Mouse (Mus musculus) cortical plate, adult 2 months (tissue): ENCODE measurements around the gene Adamts14. TPM values are rescaled to one million over a fixed set of nuclear protein-coding genes. Genes with fewer than 3 reads are reported as not detected.

Experiments used
- H3K27ac ChIP-seq: fragments of 200-500 bp; 2 replicates; pipeline ENCODE4 v1.5.1; 2012; ENCODE audit warnings: low read length, control low read depth, inconsistent platforms; ENCODE audit not compliant: insufficient read depth
- H3K4me1 ChIP-seq: fragments of 200-500 bp; 2 replicates; pipeline ENCODE4 v1.6.1; 2011; ENCODE audit warnings: low read length; ENCODE audit not compliant: control insufficient read depth, insufficient read depth
- H3K4me3 ChIP-seq: fragments of 200-500 bp; 2 replicates; pipeline ENCODE4 v1.5.1; 2011; ENCODE audit warnings: mild to moderate bottlenecking, low read length, control low read depth; ENCODE audit not compliant: insufficient read depth
- CTCF ChIP-seq: fragments of 200-500 bp; IDR thresholded peaks from 2 replicates; pipeline ENCODE4 v1.5.1; 2011; ENCODE audit warnings: mild to moderate bottlenecking, control low read depth, low read length; ENCODE audit not compliant: insufficient read depth; ENCODE audit errors: extremely low read depth
- POLR2A ChIP-seq: fragments of 200-500 bp; IDR thresholded peaks from 2 replicates; pipeline ENCODE4 v1.6.1; 2011; ENCODE audit warnings: mild to moderate bottlenecking, low read length, control low read depth; ENCODE audit not compliant: insufficient read depth; ENCODE audit errors: extremely low read depth
- polyA plus RNA-seq: library from polyadenylated mRNA; depleted of rRNA; stranded (reverse); fragments of >200 nt; gene quantifications from 2 replicates; pipeline ENCODE4 v1.2.3, GENCODE M21; 2012; rRNA removed

Adamts14 gene
- polyA plus RNA-seq = 0.23 and 0.29 TPM in 2 replicates

- no peak within 1 kb of the TSS for H3K27ac ChIP-seq
- no peak within 1 kb of the TSS for H3K4me3 ChIP-seq
Observed at GRCm38 (mm10) chr10:61273081-61273843, at the start of gene Adamts14. Gene Adamts14 (minus strand): TSS chr10:61273438.

GRCm38 (mm10) chr10:61318527-61318926 lies 45.3 kb upstream of the Adamts14 start:
- H3K4me3 ChIP-seq = no peak overlapping the region
- no peaks in the 10 kb centered on the region for H3K4me1 ChIP-seq
- TF ChIP-seq CTCF (no peak), POLR2A (no peak)
- H3K27ac ChIP-seq = no peak overlapping the region

More at GRCm38 (mm10) chr10:61273081-61273843, at the start of gene Adamts14:
- no peak for TF ChIP-seq CTCF
- no peak for TF ChIP-seq POLR2A
- no peaks in the 10 kb centered on the region for H3K4me1 ChIP-seq

GRCm38 (mm10) chr10:61315324-61315880 lies 42.2 kb upstream of the Adamts14 start:
- Histone ChIP-seq H3K4me1 (no peaks in the 10 kb centered on the region), H3K4me3 (no peak overlapping the region), H3K27ac (no peak overlapping the region)
- TF ChIP-seq CTCF (no peak), POLR2A (no peak)

GRCm38 (mm10) chr10:61313750-61314149 lies 40.5 kb upstream of the Adamts14 start:
- H3K4me3 ChIP-seq = no peak overlapping the region
- TF ChIP-seq POLR2A (no peak), CTCF (no peak)

GRCm38 (mm10) chr10:61312754-61313153 lies 39.5 kb upstream of the Adamts14 start:
- no peak for TF ChIP-seq CTCF
- TF ChIP-seq POLR2A = no peak
- Histone ChIP-seq H3K4me3 (no peak overlapping the region), H3K27ac (no peak overlapping the region), H3K4me1 (no peaks in the 10 kb centered on the region)

More at GRCm38 (mm10) chr10:61313750-61314149, 40.5 kb upstream of the Adamts14 start:
- H3K27ac ChIP-seq = no peak overlapping the region
- no peaks in the 10 kb centered on the region for H3K4me1 ChIP-seq

DNA sequence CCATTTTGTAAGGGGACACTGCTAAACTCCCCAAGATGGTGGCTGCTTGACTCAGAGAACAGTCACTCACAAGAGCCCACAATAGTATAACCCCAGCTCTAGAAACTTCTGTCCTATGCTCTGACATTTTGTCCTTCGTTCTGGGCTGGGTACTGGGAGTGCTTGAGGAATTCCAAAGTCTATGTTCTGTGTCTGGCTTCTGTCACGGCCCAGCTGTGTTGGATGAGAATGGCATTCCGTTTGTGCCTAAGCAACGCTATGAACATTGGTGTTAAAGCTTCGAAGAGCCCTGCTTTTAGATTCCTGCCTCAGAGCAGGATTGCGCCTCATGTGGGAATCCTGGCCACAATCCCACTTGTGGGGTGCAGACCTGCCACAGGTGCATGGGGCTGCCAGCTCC lies 38.9 kb upstream of the Adamts14 start:
- no peak overlapping the region for H3K27ac ChIP-seq
- no peak overlapping the region for H3K4me3 ChIP-seq
- no peaks in the 10 kb centered on the region for H3K4me1 ChIP-seq
- no peak for TF ChIP-seq CTCF
- no peak for TF ChIP-seq POLR2A

DNA sequence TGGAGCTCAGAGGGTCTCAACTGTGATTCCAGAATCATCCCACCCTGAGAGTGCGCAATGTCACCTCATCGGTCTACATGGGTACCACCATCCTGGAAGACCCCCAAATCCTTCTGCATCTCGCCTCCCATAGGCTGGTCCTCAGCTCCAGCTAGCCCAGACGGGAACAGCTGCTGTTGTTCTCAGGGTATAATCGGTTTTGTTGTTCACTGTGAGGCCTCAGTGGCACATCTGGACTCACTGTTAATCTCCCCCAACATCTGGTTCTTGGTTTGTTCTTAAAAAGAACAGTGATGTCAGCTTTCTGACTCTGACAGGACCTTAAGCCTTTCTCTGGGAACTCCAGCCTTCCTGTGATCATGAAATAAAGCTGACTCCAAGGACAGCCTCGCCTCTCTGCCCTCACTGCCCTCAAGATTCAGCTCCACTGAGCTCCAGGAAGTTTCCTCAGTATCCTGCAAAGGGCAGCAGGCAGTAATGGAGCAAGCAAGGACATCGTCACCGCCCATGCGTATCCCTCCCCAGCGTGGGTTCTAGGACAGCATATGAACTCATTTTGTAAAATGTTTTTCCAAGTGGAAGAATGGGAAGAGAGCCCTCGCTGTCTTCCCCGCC lies 35.6 kb upstream of the Adamts14 start:
- Histone ChIP-seq H3K4me1 (no peaks in the 10 kb centered on the region), H3K4me3 (no peak overlapping the region)

GRCm38 (mm10) chr10:61305928-61306590 lies 32.8 kb upstream of the Adamts14 start:
- H3K4me3 ChIP-seq = no peak overlapping the region
- TF ChIP-seq POLR2A = no peak
- no peak for TF ChIP-seq CTCF
- no peaks in the 10 kb centered on the region for H3K4me1 ChIP-seq
- H3K27ac ChIP-seq = no peak overlapping the region

More for the DNA sequence above, 35.6 kb upstream of the Adamts14 start:
- no peak for TF ChIP-seq CTCF
- TF ChIP-seq POLR2A = no peak
- no peak overlapping the region for H3K27ac ChIP-seq

GRCm38 (mm10) chr10:61304046-61304445 lies 30.8 kb upstream of the Adamts14 start:
- Histone ChIP-seq H3K4me3 (no peak overlapping the region), H3K27ac (no peak overlapping the region), H3K4me1 (no peaks in the 10 kb centered on the region)
- TF ChIP-seq CTCF = no peak
- TF ChIP-seq POLR2A = no peak

GRCm38 (mm10) chr10:61300996-61301395 lies 27.8 kb upstream of the Adamts14 start:
- Histone ChIP-seq H3K27ac (no peak overlapping the region), H3K4me1 (no peaks in the 10 kb centered on the region), H3K4me3 (no peak overlapping the region)
- TF ChIP-seq POLR2A (no peak), CTCF (no peak)
